Mouse (Mus musculus): Measurements from ENCODE around the gene Depdc5. TPM values are rescaled to one million over a fixed set of nuclear protein-coding genes. Genes with fewer than 3 reads are reported as not detected.
"Not testable (repeated sequence)": the region's sequence is repeated elsewhere in the genome, so short reads cannot be mapped to it uniquely, and the experiment has no call there.

Depdc5 gene
- 17.6 and 22.4 TPM in 2 replicates for polyA plus RNA-seq (2011; ENCODE audit: insufficient read length, low read depth, missing spikeins)

GRCm38 (mm10) chr5:32863253-32864228 lies at the start of gene Depdc5:
Depdc5 (plus strand) TSS chr5:32863701.
- TF ChIP-seq CTCF (IDR thresholded peaks at IDR 0.05; ENCODE audit: borderline replicate concordance, insufficient read depth, low read length) (no peak), POLR2A (IDR thresholded peaks at IDR 0.05; ENCODE audit: low read depth, low read length) (peak; percentile 82)
- Histone ChIP-seq H3K4me1 (ENCODE audit: control insufficient read depth, insufficient read depth, low read length) (0 out of 2 replicates have a peak, but pooled peaks cover 5% of the 10 kb centered on the region), H3K4me3 (ENCODE audit: insufficient read depth, low read length) (peak within 1 kb of the TSS; percentile 81), H3K27ac (ENCODE audit: insufficient read depth, low read length) (peak within 1 kb of the TSS; percentile 78)

- Histone ChIP-seq H3K4me1 (ENCODE audit: control insufficient read depth, insufficient read depth, low read length) (peaks cover 3% of the 10 kb centered on the region; the same call in 1 of the 2 replicates), H3K27ac (ENCODE audit: insufficient read depth, low read length) (no peak overlapping the region), H3K4me3 (ENCODE audit: insufficient read depth, low read length) (no peak overlapping the region)
- TF ChIP-seq POLR2A (IDR thresholded peaks at IDR 0.05; ENCODE audit: low read depth, low read length) (no peak), CTCF (IDR thresholded peaks at IDR 0.05; ENCODE audit: borderline replicate concordance, insufficient read depth, low read length) (no peak)
Observed at GRCm38 (mm10) chr5:32815396-32815795, 48.1 kb upstream of the Depdc5 start.

GRCm38 (mm10) chr5:32820471-32820870 lies 43.0 kb upstream of the Depdc5 start:
- Histone ChIP-seq H3K27ac (ENCODE audit: insufficient read depth, low read length) (no peak overlapping the region), H3K4me3 (ENCODE audit: insufficient read depth, low read length) (no peak overlapping the region), H3K4me1 (ENCODE audit: control insufficient read depth, insufficient read depth, low read length) (no peaks in the 10 kb centered on the region)
- TF ChIP-seq CTCF (IDR thresholded peaks at IDR 0.05; ENCODE audit: borderline replicate concordance, insufficient read depth, low read length) (no peak), POLR2A (IDR thresholded peaks at IDR 0.05; ENCODE audit: low read depth, low read length) (no peak)

- TF ChIP-seq CTCF (IDR thresholded peaks at IDR 0.05; ENCODE audit: borderline replicate concordance, insufficient read depth, low read length) = no peak
- no peak for TF ChIP-seq POLR2A (IDR thresholded peaks at IDR 0.05; ENCODE audit: low read depth, low read length)
- Histone ChIP-seq H3K4me1 (ENCODE audit: control insufficient read depth, insufficient read depth, low read length) (no peaks in the 10 kb centered on the region), H3K4me3 (ENCODE audit: insufficient read depth, low read length) (no peak within 1 kb of the TSS), H3K27ac (ENCODE audit: insufficient read depth, low read length) (no peak within 1 kb of the TSS)
Observed at GRCm38 (mm10) chr5:32827009-32827408, 36.5 kb upstream of the Depdc5 start, which contains the start of gene Gm20671. Gm20671 (minus strand) TSS chr5:32827109.

GRCm38 (mm10) chr5:32828766-32829165 lies 34.7 kb upstream of the Depdc5 start:
- not testable (repeated sequence) for H3K4me1 ChIP-seq (ENCODE audit: control insufficient read depth, insufficient read depth, low read length); H3K4me3 ChIP-seq (ENCODE audit: insufficient read depth, low read length); H3K27ac ChIP-seq (ENCODE audit: insufficient read depth, low read length)

- H3K4me3 ChIP-seq (ENCODE audit: insufficient read depth, low read length) = no peak overlapping the region
- no peak for TF ChIP-seq CTCF (IDR thresholded peaks at IDR 0.05; ENCODE audit: borderline replicate concordance, insufficient read depth, low read length)
- TF ChIP-seq POLR2A (IDR thresholded peaks at IDR 0.05; ENCODE audit: low read depth, low read length) = no peak
- no peak overlapping the region for H3K27ac ChIP-seq (ENCODE audit: insufficient read depth, low read length)
- H3K4me1 ChIP-seq (ENCODE audit: control insufficient read depth, insufficient read depth, low read length) = no peaks in the 10 kb centered on the region
Observed at GRCm38 (mm10) chr5:32830054-32830453, 33.4 kb upstream of the Depdc5 start.

- no peaks in the 10 kb centered on the region for H3K4me1 ChIP-seq (ENCODE audit: control insufficient read depth, insufficient read depth, low read length)
- no peak overlapping the region for H3K4me3 ChIP-seq (ENCODE audit: insufficient read depth, low read length)
Observed at GRCm38 (mm10) chr5:32834497-32834896, 29.0 kb upstream of the Depdc5 start.

GRCm38 (mm10) chr5:32836976-32837375 lies 26.5 kb upstream of the Depdc5 start:
- TF ChIP-seq CTCF (IDR thresholded peaks at IDR 0.05; ENCODE audit: borderline replicate concordance, insufficient read depth, low read length) (no peak), POLR2A (IDR thresholded peaks at IDR 0.05; ENCODE audit: low read depth, low read length) (no peak)
- H3K4me3 ChIP-seq (ENCODE audit: insufficient read depth, low read length) = no peak overlapping the region
- H3K27ac ChIP-seq (ENCODE audit: insufficient read depth, low read length) = no peak overlapping the region
- H3K4me1 ChIP-seq (ENCODE audit: control insufficient read depth, insufficient read depth, low read length) = no peaks in the 10 kb centered on the region

More at GRCm38 (mm10) chr5:32834497-32834896, 29.0 kb upstream of the Depdc5 start:
- TF ChIP-seq CTCF (IDR thresholded peaks at IDR 0.05; ENCODE audit: borderline replicate concordance, insufficient read depth, low read length) (no peak), POLR2A (IDR thresholded peaks at IDR 0.05; ENCODE audit: low read depth, low read length) (no peak)
- H3K27ac ChIP-seq (ENCODE audit: insufficient read depth, low read length) = no peak overlapping the region

- H3K4me3 ChIP-seq (ENCODE audit: insufficient read depth, low read length) = no peak overlapping the region
- TF ChIP-seq CTCF (IDR thresholded peaks at IDR 0.05; ENCODE audit: borderline replicate concordance, insufficient read depth, low read length) (no peak), POLR2A (IDR thresholded peaks at IDR 0.05; ENCODE audit: low read depth, low read length) (no peak)
Observed at GRCm38 (mm10) chr5:32840029-32840428, 23.5 kb upstream of the Depdc5 start.

GRCm38 (mm10) chr5:32849178-32849577 lies 14.3 kb upstream of the Depdc5 start:
- Histone ChIP-seq H3K4me1 (ENCODE audit: control insufficient read depth, insufficient read depth, low read length) (peaks cover 4% of the 10 kb centered on the region), H3K27ac (ENCODE audit: insufficient read depth, low read length) (no peak overlapping the region), H3K4me3 (ENCODE audit: insufficient read depth, low read length) (no peak overlapping the region)
- no peak for TF ChIP-seq CTCF (IDR thresholded peaks at IDR 0.05; ENCODE audit: borderline replicate concordance, insufficient read depth, low read length)
- TF ChIP-seq POLR2A (IDR thresholded peaks at IDR 0.05; ENCODE audit: low read depth, low read length) = no peak

More at GRCm38 (mm10) chr5:32840029-32840428, 23.5 kb upstream of the Depdc5 start:
- Histone ChIP-seq H3K27ac (ENCODE audit: insufficient read depth, low read length) (no peak overlapping the region), H3K4me1 (ENCODE audit: control insufficient read depth, insufficient read depth, low read length) (no peaks in the 10 kb centered on the region)

GRCm38 (mm10) chr5:32849580-32849979 lies 13.9 kb upstream of the Depdc5 start:
- H3K4me3 ChIP-seq (ENCODE audit: insufficient read depth, low read length); H3K27ac ChIP-seq (ENCODE audit: insufficient read depth, low read length); H3K4me1 ChIP-seq (ENCODE audit: control insufficient read depth, insufficient read depth, low read length): not testable (repeated sequence)

All from embryonic fibroblast, embryonic 13.5 days (primary cell).